10 mouse cellular contexts compared by ENCODE assay signal in the genomic region with DNA sequence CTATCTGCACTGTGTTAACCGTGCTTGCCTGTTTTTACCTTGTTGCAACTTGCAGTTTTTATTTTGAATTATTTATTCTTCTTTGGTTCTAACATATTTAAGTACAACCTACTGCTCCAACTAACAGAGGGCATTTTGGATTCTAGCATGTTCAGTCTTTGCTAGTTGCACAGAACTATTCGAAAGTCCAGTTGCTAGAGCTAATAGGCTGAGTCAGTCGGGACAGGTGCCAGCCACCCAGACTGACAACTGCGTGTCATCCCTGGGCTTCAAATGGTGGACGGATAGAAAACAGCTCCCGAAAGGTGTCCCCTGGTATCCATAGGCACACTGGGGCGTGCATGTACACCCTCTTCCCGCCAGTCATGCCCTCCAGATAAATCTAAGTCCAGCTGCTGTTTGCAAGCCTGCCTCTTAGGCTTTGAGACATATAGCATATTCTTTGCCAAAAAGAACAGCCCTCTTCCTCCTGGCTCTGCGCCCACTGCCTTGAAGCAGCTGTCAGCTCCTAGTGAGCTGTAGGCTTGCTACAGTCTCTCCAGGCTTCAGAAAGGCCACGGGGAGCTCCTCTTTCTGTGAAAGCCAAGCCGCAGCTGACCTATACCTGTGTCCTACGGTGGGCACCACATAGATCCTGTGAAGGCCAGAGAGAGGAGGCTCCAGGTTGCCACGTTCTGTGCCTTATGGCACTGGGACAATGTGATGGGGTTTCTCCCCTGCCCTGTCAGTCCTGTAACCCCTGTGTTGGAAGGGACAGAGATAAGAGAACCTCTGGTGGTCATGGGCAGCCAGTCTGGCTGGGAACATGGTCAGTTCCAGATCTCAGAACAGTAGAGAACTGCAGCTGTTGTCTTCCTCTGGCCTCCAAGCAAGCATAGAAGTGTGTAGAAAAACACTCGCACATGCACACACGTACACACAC.
DNase-seq lines count a peak whose midpoint lies in the region; ATAC-seq lines count a peak whose summit lies in the region.
"Had no signal": no experiment of that assay in that cellular context is flagged by ENCODE, and none has a peak within 500 bp of the region (broad histone marks: within the 10 kb centered on the region; RNA-seq: fewer than 3 reads in every experiment).

No protein-coding gene starts in this region.

- WGBS in hindbrain, embryonic 15.5 days, result 76% methylated on average over 15 of the region's 15 CpGs
- WGBS in hindbrain, embryonic 10.5 days, result 91% methylated on average over 15 of the region's 15 CpGs

- H3K9ac ChIP-seq in hindbrain, embryonic 15.5 days, result no peak overlapping the region
- H3K9ac ChIP-seq: embryonic facial prominence, embryonic 13.5 days; liver, embryonic 15.5 days had no signal

- 0 out of 2 replicates have a peak, but pooled peaks cover 7% of the 10 kb centered on the region for H3K4me1 ChIP-seq in hindbrain, embryonic 15.5 days (replicated peaks)
- H3K4me1 ChIP-seq in hindbrain, embryonic 10.5 days (replicated peaks), result no peaks in the 10 kb centered on the region
- H3K4me1 ChIP-seq: liver, embryonic 15.5 days had no signal

- H3K36me3 ChIP-seq in hindbrain, embryonic 15.5 days, result no peaks in the 10 kb centered on the region
- H3K36me3 ChIP-seq in hindbrain, embryonic 10.5 days, result no peaks in the 10 kb centered on the region
- H3K36me3 ChIP-seq: embryonic facial prominence, embryonic 13.5 days; liver, embryonic 15.5 days had no signal

- no peak overlapping the region for H3K27ac ChIP-seq in hindbrain, embryonic 15.5 days (replicated peaks)
- no peak overlapping the region for H3K27ac ChIP-seq in hindbrain, embryonic 10.5 days
- H3K27ac ChIP-seq: embryonic facial prominence, embryonic 13.5 days; liver, embryonic 15.5 days had no signal

- peak; percentile 27; the same call in 1 of the 2 replicates for ATAC-seq in hindbrain, embryonic 15.5 days (ENCODE audit: low FRiP score, low read depth)

- H3K4me3 ChIP-seq in hindbrain, embryonic 15.5 days, result no peak overlapping the region
- H3K4me3 ChIP-seq in hindbrain, embryonic 10.5 days, result no peak overlapping the region
- H3K4me3 ChIP-seq: embryonic facial prominence, embryonic 13.5 days; liver, embryonic 15.5 days had no signal

- no peak for DNase-seq in hindbrain, embryonic 10.5 days (ENCODE audit: low spot score)
- peak; percentile 56 for DNase-seq in adipocyte (ENCODE audit: low spot score)
- peak; percentile 37 to 62 for DNase-seq in frontal cortex, postnatal 14 days (ENCODE audit: low spot score in 2 of 2)
- peak; percentile 42 to 62 for DNase-seq in layer of hippocampus, postnatal 36 days
- peak; percentile 88 for DNase-seq in right cerebral cortex, postnatal 14 days
- no peak for DNase-seq in spleen, adult 12 weeks (ENCODE audit: low spot score)
- DNase-seq in cerebellum, adult 18-20 months, result no peak

- no peak overlapping the region for H3K4me2 ChIP-seq in hindbrain, embryonic 15.5 days
- H3K4me2 ChIP-seq: embryonic facial prominence, embryonic 13.5 days; liver, embryonic 15.5 days had no signal

- no peaks in the 10 kb centered on the region for H3K27me3 ChIP-seq in hindbrain, embryonic 15.5 days
- H3K27me3 ChIP-seq in hindbrain, embryonic 10.5 days (ENCODE audit: insufficient read depth, poor library complexity, severe bottlenecking), result no peaks in the 10 kb centered on the region
- H3K27me3 ChIP-seq: embryonic facial prominence, embryonic 13.5 days; liver, embryonic 15.5 days had no signal

- H3K9me3 ChIP-seq in hindbrain, embryonic 15.5 days, result no peaks in the 10 kb centered on the region
- H3K9me3 ChIP-seq in hindbrain, embryonic 10.5 days, result no peaks in the 10 kb centered on the region
- H3K9me3 ChIP-seq: embryonic facial prominence, embryonic 13.5 days; liver, embryonic 15.5 days had no signal

Comparison
In these comparisons a context has a peak if more than half of its experiments do, and no peak if none do; other contexts are left out.
1. DNase-seq: peak in adipocyte (single experiment), frontal cortex, postnatal 14 days (2 of 2), layer of hippocampus, postnatal 36 days (2 of 2) and right cerebral cortex, postnatal 14 days (single experiment); none in hindbrain, embryonic 10.5 days (single experiment), spleen, adult 12 weeks (single experiment) and cerebellum, adult 18-20 months (0 of 2).